Mouse (Mus musculus): ENCODE measurements around the gene E330009J07Rik. TPM values are rescaled to one million over a fixed set of nuclear protein-coding genes. Genes with fewer than 3 reads are reported as not detected.

The E330009J07Rik gene
- polyA plus RNA-seq, 1 experiment from 2014 or later = 3.6 TPM

DNA sequence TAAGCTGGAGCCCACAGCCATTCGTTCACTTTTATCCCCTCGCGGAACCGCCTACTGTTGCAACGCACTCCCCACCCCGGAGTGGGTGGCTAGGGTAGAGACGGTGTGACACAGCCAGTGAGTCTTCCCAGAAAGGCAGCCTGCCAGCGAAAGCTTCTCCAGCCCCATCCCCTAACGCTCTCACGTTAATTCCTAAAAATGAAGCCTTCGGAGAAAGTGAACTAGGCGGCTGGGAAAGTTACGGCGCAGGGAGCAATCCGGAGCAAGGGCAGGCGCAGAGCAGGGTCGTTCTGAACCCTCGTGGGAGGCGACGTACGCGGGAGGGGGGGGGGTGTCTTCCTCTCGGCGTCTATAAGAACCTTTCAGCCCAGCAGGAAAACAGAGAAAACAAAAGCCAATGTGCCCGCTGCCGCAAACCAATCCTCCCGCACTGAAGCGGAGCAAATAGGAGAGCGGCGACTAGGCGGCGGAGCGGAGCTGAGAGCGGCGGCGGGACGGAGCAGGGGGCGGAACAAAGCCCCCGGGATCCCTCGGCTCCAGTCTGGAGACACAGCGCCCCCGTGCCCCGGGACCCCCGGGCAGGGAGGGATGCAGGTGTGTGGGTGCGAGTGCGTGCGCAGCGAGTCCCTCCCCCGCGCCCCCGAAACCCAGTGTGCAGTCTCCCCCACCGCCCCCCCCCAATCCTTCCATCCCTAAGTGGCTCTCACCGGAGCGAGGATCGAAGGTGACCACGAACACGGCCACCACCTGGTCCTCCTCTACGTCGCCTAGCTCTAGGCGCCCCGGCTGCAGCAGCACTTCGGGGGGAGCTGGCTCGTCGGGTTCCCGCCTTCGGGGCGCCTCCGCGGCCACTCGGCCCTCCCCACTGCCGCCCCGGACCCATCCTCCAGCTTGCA, 536 bp downstream of the E330009J07Rik start:
- Histone ChIP-seq H3K36me3 (ENCODE audit: control insufficient read depth, insufficient read depth, low read length) (no peaks in the 10 kb centered on the region), H3K27ac (replicated peaks in 1 of 2; ENCODE audit: control insufficient read depth in 1 of 2, insufficient read depth in 1 of 2, low read depth in 2 of 2, low read length in 2 of 2) (no peak overlapping the region), H3K9me3 (ENCODE audit: control insufficient read depth, low read length) (no peaks in the 10 kb centered on the region), H3K9ac (ENCODE audit: low read length) (peak overlapping the region; percentile 79), H3K4me2 (ENCODE audit: low read length) (peak overlapping the region; percentile 95), H3K4me1 (ENCODE audit: control insufficient read depth in 2 of 2, insufficient read depth in 2 of 2, low read length in 2 of 2) (0 out of 4 replicates have a peak, but pooled peaks cover 0 to 2% of the 10 kb centered on the region in 2 experiments), H3K27me3 (ENCODE audit: control insufficient read depth, insufficient read depth, low read length) (peaks cover 20% of the 10 kb centered on the region; the same call in 1 of the 2 replicates), H3K4me3 (ENCODE audit: control insufficient read depth in 1 of 2, insufficient read depth in 1 of 2, low read depth in 1 of 2, low read length in 2 of 2) (peak overlapping the region; percentile 55 to 77)
- WGBS = under 1% methylated on average over 67 of the region's 72 CpGs
- ATAC-seq (ENCODE audit: insufficient number of reproducible peaks, insufficient read depth, low FRiP score, low read depth) = peak; percentile 37; the same call in 1 of the 2 replicates

- H3K9me3 ChIP-seq (ENCODE audit: control insufficient read depth, low read length) = no peaks in the 10 kb centered on the region
- H3K27me3 ChIP-seq (ENCODE audit: control insufficient read depth, insufficient read depth, low read length) = peaks cover 20% of the 10 kb centered on the region; the same call in 1 of the 2 replicates
- 15% methylated on average over 7 of the region's 7 CpGs for WGBS
- H3K4me1 ChIP-seq (ENCODE audit: control insufficient read depth in 2 of 2, insufficient read depth in 2 of 2, low read length in 2 of 2) = 0 out of 4 replicates have a peak, but pooled peaks cover 0 to under 1% of the 10 kb centered on the region in 2 experiments
- H3K27ac ChIP-seq (replicated peaks in 1 of 2; ENCODE audit: control insufficient read depth in 1 of 2, insufficient read depth in 1 of 2, low read depth in 2 of 2, low read length in 2 of 2) = no peak overlapping the region
- peak overlapping the region; percentile 79 for H3K9ac ChIP-seq (ENCODE audit: low read length)
- H3K4me2 ChIP-seq (ENCODE audit: low read length) = peak overlapping the region; percentile 95
- H3K36me3 ChIP-seq (ENCODE audit: control insufficient read depth, insufficient read depth, low read length) = no peaks in the 10 kb centered on the region
- no peak for ATAC-seq (ENCODE audit: insufficient number of reproducible peaks, insufficient read depth, low FRiP score, low read depth)
- H3K4me3 ChIP-seq (ENCODE audit: control insufficient read depth in 1 of 2, insufficient read depth in 1 of 2, low read depth in 1 of 2, low read length in 2 of 2) = peak overlapping the region; percentile 55 to 77
These were observed 1.2 kb downstream of the E330009J07Rik start for GRCm38 (mm10) chr6:40434697-40435096.

DNA sequence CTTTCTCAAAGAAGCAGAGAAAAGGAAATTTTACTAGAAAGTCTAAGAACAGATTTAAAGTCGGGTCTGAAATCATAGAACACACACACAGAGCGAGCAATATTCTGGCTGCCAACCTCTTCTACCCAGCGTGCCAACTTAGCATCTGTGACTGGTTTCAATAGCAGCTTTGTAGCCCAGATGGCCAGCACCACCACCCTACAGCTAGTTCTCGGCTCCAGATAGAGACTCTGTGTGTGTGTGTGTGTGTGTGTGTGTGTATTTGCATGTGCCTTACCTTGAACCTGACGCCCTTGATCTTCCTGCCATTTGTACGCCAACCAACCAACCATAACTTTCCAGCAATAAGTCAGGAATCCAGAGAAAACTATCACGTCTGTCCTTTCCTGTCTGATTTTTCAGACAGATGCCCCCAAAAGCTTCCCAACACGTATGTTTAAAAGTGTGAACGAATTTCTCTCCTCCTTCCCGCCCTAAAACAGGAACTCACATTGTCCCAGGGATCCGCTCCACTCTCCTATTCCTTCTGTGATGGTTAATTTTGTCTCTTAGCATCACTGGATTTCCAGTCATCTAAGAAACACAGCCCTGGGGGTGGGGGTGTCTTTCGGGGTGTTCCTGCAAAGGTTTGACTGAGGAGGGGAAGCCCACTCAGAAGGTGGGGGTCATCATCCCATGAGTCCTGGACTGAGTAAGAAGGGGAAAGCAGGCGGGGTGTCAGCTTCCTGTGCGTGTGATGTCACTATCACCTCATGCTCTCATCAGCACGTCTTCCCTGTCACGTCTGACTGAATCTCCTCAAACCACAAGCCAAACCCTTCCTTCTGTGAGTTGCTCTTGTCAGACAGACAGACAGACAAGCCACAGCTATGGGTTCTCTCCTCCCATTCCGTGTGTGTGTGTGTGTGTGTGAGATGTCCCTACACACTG, 3.3 kb downstream of the E330009J07Rik start:
- ATAC-seq (ENCODE audit: insufficient number of reproducible peaks, insufficient read depth, low FRiP score, low read depth) = no peak
- H3K9ac ChIP-seq (ENCODE audit: low read length) = no peak overlapping the region
- H3K4me1 ChIP-seq (ENCODE audit: control insufficient read depth in 2 of 2, insufficient read depth in 2 of 2, low read length in 2 of 2) = no peaks in the 10 kb centered on the region
- no peak overlapping the region for H3K4me2 ChIP-seq (ENCODE audit: low read length)
- WGBS = 83% methylated on average over 17 of the region's 17 CpGs
- no peak overlapping the region for H3K4me3 ChIP-seq (ENCODE audit: control insufficient read depth in 1 of 2, insufficient read depth in 1 of 2, low read depth in 1 of 2, low read length in 2 of 2)
- peaks cover 16% of the 10 kb centered on the region; the same call in 1 of the 2 replicates for H3K27me3 ChIP-seq (ENCODE audit: control insufficient read depth, insufficient read depth, low read length)
- no peaks in the 10 kb centered on the region for H3K36me3 ChIP-seq (ENCODE audit: control insufficient read depth, insufficient read depth, low read length)
- no peak overlapping the region for H3K27ac ChIP-seq (replicated peaks in 1 of 2; ENCODE audit: control insufficient read depth in 1 of 2, insufficient read depth in 1 of 2, low read depth in 2 of 2, low read length in 2 of 2)
- no peaks in the 10 kb centered on the region for H3K9me3 ChIP-seq (ENCODE audit: control insufficient read depth, low read length)

DNA sequence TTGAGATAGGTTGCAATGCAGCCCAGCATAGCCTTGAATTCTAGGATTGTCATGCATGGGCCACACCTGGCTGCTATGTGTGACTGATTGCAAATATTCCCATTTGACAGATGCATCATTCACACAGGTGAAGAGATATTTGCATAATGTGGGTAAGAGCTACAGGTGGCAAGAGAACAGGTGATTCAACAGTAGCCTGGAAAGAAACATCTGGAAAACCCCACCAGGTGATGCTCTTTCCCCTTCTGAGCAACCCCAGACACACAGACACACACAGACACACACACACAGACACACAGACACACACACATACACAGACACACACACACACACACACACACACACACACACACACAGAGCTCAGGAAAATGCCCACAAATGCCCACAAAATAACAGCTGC, 4.1 kb downstream of the E330009J07Rik start:
- H3K36me3 ChIP-seq (ENCODE audit: control insufficient read depth, insufficient read depth, low read length) = no peaks in the 10 kb centered on the region
- no peak for ATAC-seq (ENCODE audit: insufficient number of reproducible peaks, insufficient read depth, low FRiP score, low read depth)
- H3K4me2 ChIP-seq (ENCODE audit: low read length) = no peak overlapping the region
- H3K9ac ChIP-seq (ENCODE audit: low read length) = no peak overlapping the region
- H3K27me3 ChIP-seq (ENCODE audit: control insufficient read depth, insufficient read depth, low read length) = peaks cover 10% of the 10 kb centered on the region; the same call in 1 of the 2 replicates
- H3K9me3 ChIP-seq (ENCODE audit: control insufficient read depth, low read length) = no peaks in the 10 kb centered on the region
- H3K27ac ChIP-seq (replicated peaks in 1 of 2; ENCODE audit: control insufficient read depth in 1 of 2, insufficient read depth in 1 of 2, low read depth in 2 of 2, low read length in 2 of 2) = no peak overlapping the region
- H3K4me3 ChIP-seq (ENCODE audit: control insufficient read depth in 1 of 2, insufficient read depth in 1 of 2, low read depth in 1 of 2, low read length in 2 of 2) = no peak overlapping the region
- no peaks in the 10 kb centered on the region for H3K4me1 ChIP-seq (ENCODE audit: control insufficient read depth in 2 of 2, insufficient read depth in 2 of 2, low read length in 2 of 2)

DNA sequence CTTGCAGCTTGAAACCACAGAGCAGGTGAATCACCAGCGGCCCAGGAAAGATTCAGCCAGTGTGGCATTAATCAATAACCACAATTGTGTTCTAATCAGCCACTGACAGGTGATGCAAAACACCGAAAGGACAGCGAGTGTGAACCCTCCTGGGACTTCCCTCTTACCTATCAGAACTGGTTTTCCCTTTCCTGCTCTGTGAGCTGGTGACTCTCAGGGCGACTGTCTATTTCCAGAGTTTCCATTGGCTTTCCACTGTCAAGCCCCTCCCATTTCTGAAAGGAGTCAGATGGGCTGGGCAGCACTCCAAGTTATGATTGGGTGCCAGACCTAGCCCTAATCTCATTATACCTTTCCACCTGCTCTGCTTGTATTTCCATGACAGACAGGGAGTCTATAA, 4.6 kb downstream of the E330009J07Rik start:
- Histone ChIP-seq H3K4me1 (ENCODE audit: control insufficient read depth in 2 of 2, insufficient read depth in 2 of 2, low read length in 2 of 2) (no peaks in the 10 kb centered on the region), H3K9me3 (ENCODE audit: control insufficient read depth, low read length) (no peaks in the 10 kb centered on the region), H3K27ac (replicated peaks in 1 of 2; ENCODE audit: control insufficient read depth in 1 of 2, insufficient read depth in 1 of 2, low read depth in 2 of 2, low read length in 2 of 2) (no peak overlapping the region), H3K27me3 (ENCODE audit: control insufficient read depth, insufficient read depth, low read length) (peaks cover 6% of the 10 kb centered on the region; the same call in 1 of the 2 replicates), H3K4me2 (ENCODE audit: low read length) (no peak overlapping the region), H3K36me3 (ENCODE audit: control insufficient read depth, insufficient read depth, low read length) (no peaks in the 10 kb centered on the region), H3K9ac (ENCODE audit: low read length) (no peak overlapping the region), H3K4me3 (ENCODE audit: control insufficient read depth in 1 of 2, insufficient read depth in 1 of 2, low read depth in 1 of 2, low read length in 2 of 2) (no peak overlapping the region)
- 53% methylated on average over 4 of the region's 4 CpGs for WGBS
- no peak for ATAC-seq (ENCODE audit: insufficient number of reproducible peaks, insufficient read depth, low FRiP score, low read depth)

GRCm38 (mm10) chr6:40430878-40431277, 5.1 kb downstream of the E330009J07Rik start:
- Histone ChIP-seq H3K4me3 (ENCODE audit: control insufficient read depth in 1 of 2, insufficient read depth in 1 of 2, low read depth in 1 of 2, low read length in 2 of 2) (no peak overlapping the region), H3K27me3 (ENCODE audit: control insufficient read depth, insufficient read depth, low read length) (peaks cover 5% of the 10 kb centered on the region; the same call in 1 of the 2 replicates), H3K9ac (ENCODE audit: low read length) (no peak overlapping the region), H3K36me3 (ENCODE audit: control insufficient read depth, insufficient read depth, low read length) (no peaks in the 10 kb centered on the region), H3K27ac (replicated peaks in 1 of 2; ENCODE audit: control insufficient read depth in 1 of 2, insufficient read depth in 1 of 2, low read depth in 2 of 2, low read length in 2 of 2) (no peak overlapping the region), H3K4me2 (ENCODE audit: low read length) (no peak overlapping the region), H3K9me3 (ENCODE audit: control insufficient read depth, low read length) (no peaks in the 10 kb centered on the region), H3K4me1 (ENCODE audit: control insufficient read depth in 2 of 2, insufficient read depth in 2 of 2, low read length in 2 of 2) (no peaks in the 10 kb centered on the region)
- 80% methylated on average over 3 of the region's 3 CpGs for WGBS
- no peak for ATAC-seq (ENCODE audit: insufficient number of reproducible peaks, insufficient read depth, low FRiP score, low read depth)

GRCm38 (mm10) chr6:40430251-40430650, 5.7 kb downstream of the E330009J07Rik start:
- ATAC-seq (ENCODE audit: insufficient number of reproducible peaks, insufficient read depth, low FRiP score, low read depth) = no peak
- H3K27ac ChIP-seq (replicated peaks in 1 of 2; ENCODE audit: control insufficient read depth in 1 of 2, insufficient read depth in 1 of 2, low read depth in 2 of 2, low read length in 2 of 2) = no peak overlapping the region

More at GRCm38 (mm10) chr6:40430251-40430650, 5.7 kb downstream of the E330009J07Rik start:
- no peaks in the 10 kb centered on the region for H3K9me3 ChIP-seq (ENCODE audit: control insufficient read depth, low read length)
- no peak overlapping the region for H3K9ac ChIP-seq (ENCODE audit: low read length)
- no peak overlapping the region for H3K4me2 ChIP-seq (ENCODE audit: low read length)
- 83% methylated on average over 3 of the region's 3 CpGs for WGBS
- H3K4me1 ChIP-seq (ENCODE audit: control insufficient read depth in 2 of 2, insufficient read depth in 2 of 2, low read length in 2 of 2) = no peaks in the 10 kb centered on the region
- peaks cover 5% of the 10 kb centered on the region; the same call in 1 of the 2 replicates for H3K27me3 ChIP-seq (ENCODE audit: control insufficient read depth, insufficient read depth, low read length)
- H3K4me3 ChIP-seq (ENCODE audit: control insufficient read depth in 1 of 2, insufficient read depth in 1 of 2, low read depth in 1 of 2, low read length in 2 of 2) = no peak overlapping the region
- no peaks in the 10 kb centered on the region for H3K36me3 ChIP-seq (ENCODE audit: control insufficient read depth, insufficient read depth, low read length)

All from heart, embryonic 14.5 days (tissue).